Mouse (Mus musculus): ENCODE results near the gene Papolb. TPM values are rescaled to one million over a fixed set of nuclear protein-coding genes. Genes with fewer than 3 reads are reported as not detected.
A peak's percentile ranks its signal among the peaks of the same experiment; 100 is the strongest.

Papolb gene
- total and polyA plus RNA-seq, 3 experiments = not detected

DNA sequence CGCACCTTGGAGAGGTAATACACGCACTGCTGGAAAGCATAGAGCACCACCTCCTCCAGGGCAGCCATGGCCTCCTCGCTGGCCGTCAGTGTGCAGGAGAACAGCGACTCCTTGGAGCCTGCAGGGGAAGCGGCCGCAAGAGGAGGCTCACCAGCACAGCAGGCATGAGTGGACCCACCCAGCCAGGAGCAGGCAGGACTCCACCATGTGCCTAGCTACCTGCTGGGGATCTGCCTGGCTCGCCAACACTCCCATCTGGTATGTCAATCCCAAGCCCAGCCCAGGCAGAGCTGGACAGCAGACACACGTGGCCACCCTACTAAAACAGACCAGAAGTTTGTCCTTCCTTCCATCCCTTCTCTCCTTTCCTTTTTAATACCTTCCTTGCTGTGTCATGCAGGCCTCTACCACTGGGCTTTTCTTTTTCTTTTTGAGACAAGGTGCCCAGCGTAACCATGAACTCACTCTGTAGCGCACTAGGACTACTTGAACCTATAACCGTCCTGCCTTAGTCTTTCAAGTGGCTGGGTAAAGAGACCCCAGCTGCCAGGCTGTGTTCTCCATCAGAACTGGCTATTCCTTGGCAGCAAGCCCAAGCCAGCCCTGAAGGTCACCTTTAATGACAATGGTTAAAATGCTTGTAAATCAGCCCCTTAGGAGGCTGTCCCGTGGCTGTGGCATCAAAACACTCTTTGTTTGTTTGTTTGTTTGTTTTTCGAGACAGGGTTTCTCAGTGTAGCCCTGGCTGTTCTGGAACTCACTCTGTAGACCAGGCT is 34.4 kb downstream of the Papolb start:
- H3K4me3 ChIP-seq (ENCODE audit: control insufficient read depth in 1 of 2, insufficient read depth in 1 of 2, low read depth in 2 of 2, low read length in 2 of 2) = no peak overlapping the region
- no peaks in the 10 kb centered on the region for H3K79me2 ChIP-seq (ENCODE audit: control insufficient read depth, insufficient read depth, low read length, poor library complexity)
- no peak overlapping the region for H3K27ac ChIP-seq (ENCODE audit: control insufficient read depth, low read depth, low read length)
- no peak overlapping the region for H3K9ac ChIP-seq (ENCODE audit: control insufficient read depth, low read depth, low read length, poor library complexity, severe bottlenecking)
- H3K36me3 ChIP-seq (ENCODE audit: control insufficient read depth in 1 of 2, insufficient read depth in 2 of 2, low read length in 2 of 2) = no peaks in the 10 kb centered on the region
- no peak for TF ChIP-seq CTCF (IDR thresholded peaks at IDR 0.05 in 2 of 3, conservative IDR thresholded peaks at IDR 0.05 in 1 of 3; ENCODE audit: control insufficient read depth in 1 of 3, insufficient read depth in 1 of 3, low read depth in 2 of 3, low read length in 3 of 3, poor library complexity in 1 of 3, severe bottlenecking in 1 of 3)
- no peak for TF ChIP-seq MEF2A (IDR thresholded peaks at IDR 0.05; ENCODE audit: extremely low read depth, insufficient replicate concordance, low read depth, low read length, poor library complexity, severe bottlenecking)
- H3K4me1 ChIP-seq (ENCODE audit: control insufficient read depth in 1 of 2, insufficient read depth in 2 of 2, low read length in 2 of 2) = no peaks in the 10 kb centered on the region
- peaks cover 0 to 4% of the 10 kb centered on the region in 2 experiments; a peak in 2 of 4 replicates for H3K27me3 ChIP-seq (ENCODE audit: control insufficient read depth in 1 of 2, insufficient read depth in 2 of 2, low read length in 2 of 2)
- no peaks in the 10 kb centered on the region for H3K9me3 ChIP-seq (replicated peaks; ENCODE audit: insufficient read depth, low read length)
- DNase-seq (ENCODE audit: low read depth, low spot score) = no peak

DNA sequence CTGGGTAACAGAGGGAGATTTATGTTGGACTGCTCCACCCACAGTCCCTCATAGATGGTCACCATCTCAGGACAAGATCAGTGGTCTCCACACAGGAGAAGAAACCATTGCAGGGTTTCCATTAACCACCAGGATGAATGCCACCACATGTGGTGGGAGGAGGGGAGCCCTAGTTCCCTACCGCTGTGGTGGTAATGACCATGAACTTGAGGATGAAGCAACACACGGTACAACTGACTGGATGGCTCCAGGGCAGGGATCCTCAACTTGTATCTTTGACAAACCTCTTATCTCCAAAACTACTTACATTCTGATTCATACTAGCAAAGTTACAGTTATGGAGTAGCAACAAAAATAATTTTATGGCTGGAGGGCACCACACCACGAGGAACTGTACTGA is 36.6 kb downstream of the Papolb start:
- H3K27ac ChIP-seq (ENCODE audit: control insufficient read depth, low read depth, low read length) = no peak overlapping the region

DNA sequence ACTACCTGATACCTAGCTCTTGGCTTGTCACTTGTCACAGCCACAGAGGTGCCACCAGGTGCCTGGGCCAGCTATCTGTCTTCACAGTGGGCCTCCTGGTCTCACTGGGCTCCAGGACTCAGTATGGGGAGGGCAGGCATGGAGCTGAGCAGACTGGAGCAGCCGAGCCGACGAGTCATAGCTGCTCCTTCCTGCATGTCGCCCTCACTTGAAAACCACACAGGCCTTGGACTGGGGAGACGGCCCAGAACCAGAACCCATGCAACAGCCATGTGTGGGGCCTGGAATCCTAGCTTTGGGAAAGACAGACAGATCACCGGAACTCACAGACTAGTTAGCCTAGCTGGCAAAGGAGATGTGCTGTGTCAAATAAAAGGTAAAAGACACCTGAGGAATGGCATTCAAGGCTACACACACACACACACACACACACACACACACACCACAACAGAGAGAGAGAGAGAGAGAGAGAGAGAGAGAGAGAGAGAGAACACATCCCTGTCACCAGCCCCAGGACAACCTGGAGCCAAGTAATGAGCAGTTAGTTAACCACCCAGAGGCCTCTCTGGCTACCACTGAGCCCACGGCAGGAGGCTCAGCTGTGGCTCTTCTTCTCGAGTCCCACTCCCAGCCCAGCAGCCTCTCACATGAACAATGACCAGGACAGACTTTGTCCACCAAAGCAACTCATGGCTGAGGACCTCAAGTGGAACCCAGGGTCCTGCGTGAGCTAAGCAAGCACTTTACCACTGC is 39.7 kb downstream of the Papolb start:
- no peak for DNase-seq (ENCODE audit: low read depth, low spot score)
- no peaks in the 10 kb centered on the region for H3K79me2 ChIP-seq (ENCODE audit: control insufficient read depth, insufficient read depth, low read length, poor library complexity)
- H3K27me3 ChIP-seq (ENCODE audit: control insufficient read depth in 1 of 2, insufficient read depth in 2 of 2, low read length in 2 of 2) = peaks cover 0 to 4% of the 10 kb centered on the region in 2 experiments; a peak in 2 of 4 replicates
- H3K27ac ChIP-seq (ENCODE audit: control insufficient read depth, low read depth, low read length) = no peak overlapping the region
- no peaks in the 10 kb centered on the region for H3K9me3 ChIP-seq (replicated peaks; ENCODE audit: insufficient read depth, low read length)
- no peaks in the 10 kb centered on the region for H3K4me1 ChIP-seq (ENCODE audit: control insufficient read depth in 1 of 2, insufficient read depth in 2 of 2, low read length in 2 of 2)
- TF ChIP-seq ELF1 (IDR thresholded peaks at IDR 0.05; ENCODE audit: low read depth, low read length) = no peak
- no peak for TF ChIP-seq MAZ (IDR thresholded peaks at IDR 0.05; ENCODE audit: low read depth, low read length)
- TF ChIP-seq MXI1 (IDR thresholded peaks at IDR 0.05; ENCODE audit: low read depth, low read length) = no peak
- TF ChIP-seq TBP (IDR thresholded peaks at IDR 0.05; ENCODE audit: low read depth, low read length) = peak; percentile 58; the same call in 1 of the 2 replicates
- TF ChIP-seq USF2 (IDR thresholded peaks at IDR 0.05; ENCODE audit: borderline replicate concordance in 1 of 2, insufficient read depth in 1 of 2, low read depth in 1 of 2, low read length in 2 of 2) = no peak
- H3K9ac ChIP-seq (ENCODE audit: control insufficient read depth, low read depth, low read length, poor library complexity, severe bottlenecking) = no peak overlapping the region
- H3K4me3 ChIP-seq (ENCODE audit: control insufficient read depth in 1 of 2, insufficient read depth in 1 of 2, low read depth in 2 of 2, low read length in 2 of 2) = no peak overlapping the region
- H3K36me3 ChIP-seq (ENCODE audit: control insufficient read depth in 1 of 2, insufficient read depth in 2 of 2, low read length in 2 of 2) = no peaks in the 10 kb centered on the region

More for the DNA sequence above, 36.6 kb downstream of the Papolb start:
- Histone ChIP-seq H3K9me3 (replicated peaks; ENCODE audit: insufficient read depth, low read length) (no peaks in the 10 kb centered on the region), H3K79me2 (ENCODE audit: control insufficient read depth, insufficient read depth, low read length, poor library complexity) (no peaks in the 10 kb centered on the region), H3K4me1 (ENCODE audit: control insufficient read depth in 1 of 2, insufficient read depth in 2 of 2, low read length in 2 of 2) (no peaks in the 10 kb centered on the region), H3K9ac (ENCODE audit: control insufficient read depth, low read depth, low read length, poor library complexity, severe bottlenecking) (no peak overlapping the region), H3K36me3 (ENCODE audit: control insufficient read depth in 1 of 2, insufficient read depth in 2 of 2, low read length in 2 of 2) (no peaks in the 10 kb centered on the region), H3K4me3 (ENCODE audit: control insufficient read depth in 1 of 2, insufficient read depth in 1 of 2, low read depth in 2 of 2, low read length in 2 of 2) (no peak overlapping the region), H3K27me3 (ENCODE audit: control insufficient read depth in 1 of 2, insufficient read depth in 2 of 2, low read length in 2 of 2) (peaks cover 0 to 4% of the 10 kb centered on the region in 2 experiments; a peak in 2 of 4 replicates)
- TF ChIP-seq ZC3H11A (IDR thresholded peaks at IDR 0.05; ENCODE audit: low read depth, low read length) (no peak), USF2 (IDR thresholded peaks at IDR 0.05; ENCODE audit: borderline replicate concordance in 1 of 2, insufficient read depth in 1 of 2, low read depth in 1 of 2, low read length in 2 of 2) (no peak), ZNF384 (IDR thresholded peaks at IDR 0.05; ENCODE audit: low read depth, low read length) (no peak), USF1 (IDR thresholded peaks at IDR 0.05; ENCODE audit: low read depth, low read length) (no peak), POLR2AphosphoS5 (IDR thresholded peaks at IDR 0.05; ENCODE audit: borderline replicate concordance, low read depth, low read length) (no peak), TBP (IDR thresholded peaks at IDR 0.05; ENCODE audit: low read depth, low read length) (no peak), SIN3A (IDR thresholded peaks at IDR 0.05; ENCODE audit: low read length) (no peak), CHD1 (IDR thresholded peaks at IDR 0.05; ENCODE audit: low read depth, low read length) (no peak), SMC3 (IDR thresholded peaks at IDR 0.05; ENCODE audit: low read depth, low read length) (no peak), NELFE (IDR thresholded peaks at IDR 0.05; ENCODE audit: low read depth, low read length) (no peak), ZKSCAN1 (IDR thresholded peaks at IDR 0.05; ENCODE audit: low read depth, low read length) (no peak), EP300 (IDR thresholded peaks at IDR 0.05; ENCODE audit: low read depth in 1 of 2, low read length in 2 of 2) (no peak), GABPA (IDR thresholded peaks at IDR 0.05; ENCODE audit: low read depth, low read length) (no peak), ETS1 (IDR thresholded peaks at IDR 0.05; ENCODE audit: low read depth, low read length) (no peak)
- no peak for DNase-seq (ENCODE audit: low read depth, low spot score)
